Mouse (Mus musculus): Measurements from ENCODE around the gene Rap1a.
A peak's percentile ranks its signal among the peaks of the same experiment; 100 is the strongest.

The Rap1a gene

DNA sequence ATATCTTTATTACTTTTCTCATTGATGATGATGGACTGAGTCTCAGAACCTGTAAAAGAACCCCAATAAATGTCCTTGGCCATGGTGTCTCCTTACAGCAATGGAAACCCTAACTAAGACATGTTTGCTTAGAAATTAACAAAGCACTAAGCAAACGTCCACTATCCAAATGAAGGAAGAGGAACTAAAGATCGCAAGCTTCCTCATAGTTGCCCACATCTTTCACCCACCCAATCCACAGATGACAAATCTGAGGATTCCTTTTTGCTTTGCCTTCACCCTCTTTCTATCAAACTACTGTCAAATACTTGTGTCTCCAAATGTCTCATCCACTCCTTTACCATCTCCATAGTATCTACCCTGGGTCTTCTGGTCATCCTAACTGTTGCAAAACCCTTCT lies 112.6 kb downstream of the Rap1a start:
- no peak for DNase-seq (ENCODE audit: low spot score)

DNA sequence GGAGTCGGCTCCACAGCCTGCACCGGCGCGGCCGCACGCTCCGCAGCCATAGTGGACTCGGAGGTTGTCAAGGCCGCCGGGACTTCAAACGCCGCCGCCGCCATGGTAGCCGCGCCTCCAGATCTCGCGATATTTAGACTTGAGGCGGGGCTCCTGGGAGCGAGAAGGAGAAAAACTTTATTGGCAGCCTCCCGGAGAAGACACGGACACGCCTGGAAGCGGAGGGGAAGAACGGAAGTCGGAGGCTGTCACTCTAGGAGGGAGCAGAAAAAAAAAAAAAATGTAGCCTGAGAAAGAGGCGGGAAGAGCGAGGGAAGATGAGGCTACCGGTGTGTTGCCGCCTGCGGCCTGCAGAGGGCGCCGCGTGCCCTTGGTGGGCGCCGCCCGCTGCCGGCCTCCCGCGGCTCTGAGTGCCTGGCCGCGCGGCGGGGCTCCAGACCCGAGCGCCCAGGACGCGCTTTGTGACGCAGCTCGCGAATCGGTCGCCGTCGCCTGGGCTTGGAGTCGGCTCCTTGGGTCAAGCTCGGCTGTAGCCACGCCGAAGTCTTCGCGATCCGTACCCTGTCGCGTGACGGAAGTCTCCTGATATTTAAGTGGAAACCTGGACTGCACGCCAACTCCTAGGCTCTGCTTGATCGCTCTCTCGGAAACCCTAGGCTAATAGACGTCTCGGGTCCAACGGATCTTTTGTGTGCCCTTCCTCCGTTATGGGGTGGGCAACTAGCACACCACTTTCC lies 113.6 kb downstream of the Rap1a start, which contains the start of gene Ddx20:
Gene Ddx20, minus strand, starts transcription at position 251 of the 737 bp plus-strand sequence.
- peak; percentile 98 for DNase-seq (ENCODE audit: low spot score)

DNA sequence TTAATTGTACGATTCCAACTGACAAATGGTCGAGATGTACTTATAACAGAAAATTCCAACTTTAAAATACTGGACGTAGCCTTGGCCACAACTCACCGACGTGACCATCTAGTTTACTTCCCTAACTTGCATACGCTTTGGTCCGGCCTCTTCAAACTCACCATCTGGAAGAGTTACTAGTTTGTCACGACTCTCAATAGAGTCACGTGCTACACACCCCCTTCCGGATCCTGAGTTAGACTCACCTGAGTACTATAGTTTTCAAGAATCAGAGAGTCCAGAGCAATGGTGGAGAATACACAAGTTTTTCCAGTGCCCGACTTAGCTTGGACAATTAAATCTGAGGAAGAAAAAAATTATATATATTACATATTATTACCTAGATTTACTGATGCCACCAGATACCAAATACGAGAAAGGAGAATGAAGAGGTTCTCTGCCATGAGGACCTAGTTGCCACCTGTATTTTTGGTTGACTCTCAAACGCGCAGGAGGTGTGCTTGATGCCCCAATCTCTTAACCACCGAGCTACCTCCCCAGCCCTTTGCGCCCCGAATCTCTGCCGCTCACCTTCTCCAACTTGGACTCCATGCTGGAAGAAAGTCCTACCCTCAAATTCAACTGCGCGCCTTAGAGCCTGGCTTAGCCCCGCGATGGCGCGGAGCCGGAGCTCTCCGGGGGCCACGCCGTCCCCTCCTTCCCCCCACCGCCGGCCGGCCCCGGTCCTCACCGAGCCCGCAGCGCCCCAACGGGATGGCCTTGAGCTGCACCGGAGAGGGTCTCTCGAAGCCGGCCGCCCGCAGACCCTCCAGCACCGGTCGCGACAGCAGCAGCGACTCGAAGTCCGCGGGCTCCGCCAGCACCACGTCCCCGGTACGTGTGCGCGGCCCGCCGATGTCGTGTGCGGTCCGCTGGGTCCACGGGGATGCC lies 114.5 kb downstream of the Rap1a start:
- DNase-seq (ENCODE audit: low spot score): peak; percentile 27

DNA sequence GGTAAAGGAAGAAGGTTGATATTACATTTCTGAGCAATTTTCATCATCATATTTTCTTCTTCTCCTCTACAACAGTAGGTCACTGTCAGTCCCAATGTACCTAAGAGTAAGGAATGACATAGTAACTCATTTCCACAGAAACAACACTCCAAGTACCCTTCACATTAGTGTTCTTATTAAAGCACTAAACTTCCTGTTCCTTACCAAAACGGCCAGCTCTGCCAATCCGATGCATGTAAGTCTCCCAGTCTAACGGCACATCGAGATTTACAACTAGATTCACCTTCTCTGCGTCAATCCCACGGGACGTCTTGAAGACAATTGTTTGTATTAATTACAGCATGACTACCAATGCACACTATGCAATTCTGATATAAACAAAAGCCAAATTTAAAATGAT lies 120.8 kb downstream of the Rap1a start:
- no peak for DNase-seq (ENCODE audit: low spot score)

All from embryo, embryonic 10 days (tissue).